Mouse (Mus musculus) CH12.LX (cell line): ENCODE data around the gene Rasip1. TPM values are rescaled to one million over a fixed set of nuclear protein-coding genes. Genes with fewer than 3 reads are reported as not detected.

ENCODE experiments used
- DNase-seq: peaks from one replicate; pipeline ENCODE4 v3.0.0-alpha.2; 2013; ENCODE audit errors: extremely low read depth
- H3K27ac ChIP-seq: 2 replicates; pipeline ENCODE4 v1.5.1; 2012; ENCODE audit warnings: low read depth, mild to moderate bottlenecking, control low read depth, moderate library complexity; ENCODE audit not compliant: insufficient read depth
- H3K27me3 ChIP-seq: replicated peaks from 2 replicates; pipeline ENCODE3; 2012; ENCODE audit warnings: inconsistent platforms
- H3K36me3 ChIP-seq, 2 experiments: replicated peaks in 1 of 2; 2 replicates each; pipeline versions ENCODE3 to v1.6.1; 2012; ENCODE audit warnings: inconsistent platforms in 1 of 2, low read length in 1 of 2, mild to moderate bottlenecking in 1 of 2, mixed read lengths in 1 of 2, moderate library complexity in 1 of 2; ENCODE audit not compliant: control insufficient read depth in 1 of 2, insufficient read depth in 1 of 2
- H3K4me1 ChIP-seq, 2 experiments: 2 replicates each; pipeline ENCODE4 v1.6.1; 2012; ENCODE audit warnings: inconsistent platforms in 1 of 2, moderate library complexity in 1 of 2; ENCODE audit not compliant: insufficient read depth in 2 of 2, control insufficient read depth in 1 of 2
- H3K4me2 ChIP-seq: 2 replicates; pipeline ENCODE4 v1.6.1; 2012; ENCODE audit warnings: low read depth, mild to moderate bottlenecking, control low read depth; ENCODE audit not compliant: poor library complexity, insufficient read depth, severe bottlenecking
- H3K4me3 ChIP-seq, 3 experiments: fragments of 150-350 bp in 1 of 3; sonication (generic) in 1 of 3; replicated peaks in 1 of 3; 2 replicates each; pipeline versions ENCODE3 to v1.5.1; 2011 to 2012; ENCODE audit warnings: low read depth in 2 of 3, low read length in 2 of 3, mild to moderate bottlenecking in 2 of 3, moderate library complexity in 2 of 3, control low read depth in 1 of 3, improper control_type of control experiment in 1 of 3, inconsistent platforms in 1 of 3, mixed read lengths in 1 of 3; ENCODE audit not compliant: poor library complexity in 1 of 3
- H3K79me2 ChIP-seq: replicated peaks from 2 replicates; pipeline ENCODE4 v1.6.1; 2012; ENCODE audit warnings: mild to moderate bottlenecking, moderate library complexity; ENCODE audit not compliant: control insufficient read depth, poor library complexity, insufficient read depth, severe bottlenecking; ENCODE audit errors: extremely low read depth
- H3K9ac ChIP-seq: 2 replicates; pipeline ENCODE4 v1.6.1; 2012; ENCODE audit warnings: low read depth, mild to moderate bottlenecking, control low read depth, moderate library complexity; ENCODE audit not compliant: insufficient read depth
- H3K9me3 ChIP-seq: replicated peaks from 2 replicates; pipeline ENCODE3; 2012; ENCODE audit warnings: low read length, inconsistent platforms, mixed read lengths
- BHLHE40 ChIP-seq: IDR thresholded peaks from 2 replicates; pipeline ENCODE4 v1.6.1; 2011; ENCODE audit warnings: mild to moderate bottlenecking, low read depth, low read length, improper control_type of control experiment
- CHD1 ChIP-seq: IDR thresholded peaks from 2 replicates; pipeline ENCODE4 v1.6.1; 2012; ENCODE audit warnings: low read depth, low read length, improper control_type of control experiment, inconsistent platforms
- CHD2 ChIP-seq: IDR thresholded peaks from 2 replicates; pipeline ENCODE4 v1.6.1; 2011; ENCODE audit warnings: low read length, improper control_type of control experiment
- CTCF ChIP-seq, 2 experiments: IDR thresholded peaks in 1 of 2; conservative IDR thresholded peaks in 1 of 2; 2 replicates each; pipeline ENCODE4 v1.5.1; 2011 to 2012; ENCODE audit warnings: low read depth in 2 of 2, low read length in 2 of 2, improper control_type of control experiment in 1 of 2, inconsistent platforms in 1 of 2, mild to moderate bottlenecking in 1 of 2, moderate library complexity in 1 of 2
- E2F4 ChIP-seq: IDR thresholded peaks from 2 replicates; pipeline ENCODE4 v1.6.1; 2011; ENCODE audit warnings: low read depth, low read length, improper control_type of control experiment; ENCODE audit not compliant: insufficient replicate concordance
- ELF1 ChIP-seq: IDR thresholded peaks from 2 replicates; pipeline ENCODE4 v1.6.1; 2014; ENCODE audit warnings: low read depth, mild to moderate bottlenecking, inconsistent platforms, low read length, improper control_type of control experiment
- EP300 ChIP-seq: IDR thresholded peaks from 2 replicates; pipeline ENCODE4 v1.6.1; 2011; ENCODE audit warnings: low read length, improper control_type of control experiment
- ETS1 ChIP-seq: conservative IDR thresholded peaks from 2 replicates; pipeline ENCODE4 v1.6.1; 2012; ENCODE audit warnings: low read depth, mild to moderate bottlenecking, inconsistent platforms, low read length, improper control_type of control experiment, moderate library complexity
- GABPA ChIP-seq: IDR thresholded peaks from 2 replicates; pipeline ENCODE4 v1.6.1; 2012; ENCODE audit warnings: low read depth, low read length, improper control_type of control experiment, inconsistent platforms; ENCODE audit not compliant: insufficient replicate concordance
- HCFC1 ChIP-seq: IDR thresholded peaks from 2 replicates; pipeline ENCODE4 v1.6.1; 2012; ENCODE audit warnings: low read depth, mild to moderate bottlenecking, inconsistent platforms, low read length, improper control_type of control experiment
- IRF4 ChIP-seq: IDR thresholded peaks from 2 replicates; pipeline ENCODE4 v1.6.1; 2014; ENCODE audit warnings: low read depth, mild to moderate bottlenecking, inconsistent platforms, low read length, improper control_type of control experiment
- JUN ChIP-seq: IDR thresholded peaks from 2 replicates; pipeline ENCODE4 v1.6.1; 2011; ENCODE audit warnings: low read depth, mild to moderate bottlenecking, low read length, improper control_type of control experiment, moderate library complexity; ENCODE audit not compliant: insufficient read depth
- JUND ChIP-seq: conservative IDR thresholded peaks from 2 replicates; pipeline ENCODE4 v1.6.1; 2011; ENCODE audit warnings: low read depth, low read length, improper control_type of control experiment
- KAT2A ChIP-seq: IDR thresholded peaks from 2 replicates; pipeline ENCODE4 v1.6.1; 2012; ENCODE audit warnings: low read length, improper control_type of control experiment, inconsistent platforms; ENCODE audit not compliant: insufficient replicate concordance
- MAFK ChIP-seq: IDR thresholded peaks from 2 replicates; pipeline ENCODE4 v1.6.1; 2011; ENCODE audit warnings: low read length, improper control_type of control experiment; ENCODE audit not compliant: insufficient replicate concordance
- MAX ChIP-seq: IDR thresholded peaks from 2 replicates; pipeline ENCODE4 v1.6.1; 2011; ENCODE audit warnings: low read length, improper control_type of control experiment
- MAZ ChIP-seq: IDR thresholded peaks from 2 replicates; pipeline ENCODE4 v1.6.1; 2012; ENCODE audit warnings: low read depth, mild to moderate bottlenecking, inconsistent platforms, low read length, improper control_type of control experiment, moderate library complexity
- MEF2A ChIP-seq: IDR thresholded peaks from 2 replicates; pipeline ENCODE4 v1.6.1; 2014; ENCODE audit warnings: low read depth, mild to moderate bottlenecking, inconsistent platforms, low read length, improper control_type of control experiment, borderline replicate concordance
- MXI1 ChIP-seq: IDR thresholded peaks from 2 replicates; pipeline ENCODE4 v1.6.1; 2011; ENCODE audit warnings: mild to moderate bottlenecking, low read depth, low read length, improper control_type of control experiment
- MYC ChIP-seq: IDR thresholded peaks from 2 replicates; pipeline ENCODE4 v1.6.1; 2011; ENCODE audit warnings: low read depth, mild to moderate bottlenecking, improper control_type of control experiment, low read length
- NELFE ChIP-seq: IDR thresholded peaks from 2 replicates; pipeline ENCODE4 v1.6.1; 2011; ENCODE audit warnings: low read depth, low read length, improper control_type of control experiment
- NRF1 ChIP-seq: IDR thresholded peaks from 2 replicates; pipeline ENCODE4 v1.6.1; 2014; ENCODE audit warnings: low read depth, mild to moderate bottlenecking, inconsistent platforms, low read length, improper control_type of control experiment, moderate library complexity
- PAX5 ChIP-seq: IDR thresholded peaks from 2 replicates; pipeline ENCODE4 v1.6.1; 2012; ENCODE audit warnings: low read length, inconsistent platforms, mixed read lengths
- POLR2A ChIP-seq: IDR thresholded peaks from 2 replicates; pipeline ENCODE4 v1.6.1; 2011; ENCODE audit warnings: low read depth, mild to moderate bottlenecking, improper control_type of control experiment, low read length
- POLR2AphosphoS2 ChIP-seq: IDR thresholded peaks from 2 replicates; pipeline ENCODE4 v1.6.1; 2011; ENCODE audit warnings: low read depth, low read length, improper control_type of control experiment
- RAD21 ChIP-seq: IDR thresholded peaks from 2 replicates; pipeline ENCODE4 v1.6.1; 2011; ENCODE audit warnings: low read depth, mild to moderate bottlenecking, low read length, improper control_type of control experiment, moderate library complexity
- RCOR1 ChIP-seq: conservative IDR thresholded peaks from 2 replicates; pipeline ENCODE4 v1.6.1; 2012; ENCODE audit warnings: low read depth, mild to moderate bottlenecking, inconsistent platforms, low read length, improper control_type of control experiment
- SIN3A ChIP-seq: IDR thresholded peaks from 2 replicates; pipeline ENCODE4 v1.6.1; 2012; ENCODE audit warnings: low read length, improper control_type of control experiment, inconsistent platforms
- SMC3 ChIP-seq: IDR thresholded peaks from 2 replicates; pipeline ENCODE4 v1.6.1; 2011; ENCODE audit warnings: low read depth, low read length, improper control_type of control experiment
- TBP ChIP-seq: conservative IDR thresholded peaks from 2 replicates; pipeline ENCODE4 v1.6.1; 2011; ENCODE audit warnings: low read depth, low read length, improper control_type of control experiment
- TCF12 ChIP-seq: IDR thresholded peaks from 2 replicates; pipeline ENCODE4 v1.6.1; 2014; ENCODE audit warnings: low read depth, mild to moderate bottlenecking, inconsistent platforms, low read length, improper control_type of control experiment
- UBTF ChIP-seq: IDR thresholded peaks from 2 replicates; pipeline ENCODE4 v1.6.1; 2012; ENCODE audit warnings: low read depth, mild to moderate bottlenecking, inconsistent platforms, low read length, improper control_type of control experiment, moderate library complexity
- USF1 ChIP-seq: IDR thresholded peaks from 2 replicates; pipeline ENCODE4 v1.6.1; 2014; ENCODE audit warnings: low read depth, mild to moderate bottlenecking, inconsistent platforms, low read length, improper control_type of control experiment
- USF2 ChIP-seq: conservative IDR thresholded peaks from 2 replicates; pipeline ENCODE4 v1.6.1; 2011; ENCODE audit warnings: low read depth, low read length, improper control_type of control experiment
- ZC3H11A ChIP-seq: IDR thresholded peaks from 2 replicates; pipeline ENCODE4 v1.6.1; 2012; ENCODE audit warnings: low read depth, mild to moderate bottlenecking, inconsistent platforms, low read length, improper control_type of control experiment
- ZKSCAN1 ChIP-seq: IDR thresholded peaks from 2 replicates; pipeline ENCODE4 v1.6.1; 2012; ENCODE audit warnings: low read depth, inconsistent platforms, low read length, improper control_type of control experiment, borderline replicate concordance
- ZMIZ1 ChIP-seq: IDR thresholded peaks from 2 replicates; pipeline ENCODE4 v1.6.1; 2012; ENCODE audit warnings: low read depth, mild to moderate bottlenecking, inconsistent platforms, low read length, improper control_type of control experiment
- ZNF384 ChIP-seq: IDR thresholded peaks from 2 replicates; pipeline ENCODE4 v1.6.1; 2012; ENCODE audit warnings: low read depth, low read length, improper control_type of control experiment, inconsistent platforms
- dilution Hi-C: fragments of 300-500 bp; cut with MboI; formaldehyde crosslinking; loops from 2 replicates; pipeline ENCODE4 v1.14.3; 2020; ENCODE audit warnings: low sequenced_read_pairs; ENCODE audit not compliant: extremely low pct_unique_long_range_greater_than_20kb, extremely low pct_ligation_motif_present
- in situ Hi-C: fragments of 300-500 bp; cut with MboI; formaldehyde crosslinking; loops from 3 replicates; pipeline ENCODE4 v1.14.3; 2019; ENCODE audit warnings: low sequenced_read_pairs, low pct_ligation_motif_present, low pct_unique_long_range_greater_than_20kb, mixed read lengths
- polyA plus RNA-seq: library from polyadenylated mRNA; unstranded; fragments of >175 nt; gene quantifications from 2 replicates; pipeline ENCODE4 v1.2.1, GENCODE M21; 2012; ENCODE audit warnings: low read depth; ENCODE audit not compliant: insufficient read length
- total RNA-seq, 2 experiments: library from RNA; depleted of rRNA; stranded (reverse); fragments of 300-350 nt in 1 of 2; fragments of >200 nt in 1 of 2; gene quantifications; 2 replicates each; pipeline ENCODE4 v1.2.3; 2012 to 2014

Gene Rasip1
- total and polyA plus RNA-seq, 3 experiments, result 0.46 to 2.9 (median 0.77) TPM

- Histone ChIP-seq H3K4me3 (no peak overlapping the region), H3K9ac (no peak overlapping the region), H3K27ac (no peak overlapping the region), H3K79me2 (no peaks in the 10 kb centered on the region), H3K9me3 (peaks cover 12% of the 10 kb centered on the region), H3K27me3 (no peaks in the 10 kb centered on the region), H3K36me3 (peaks cover 1 to 26% of the 10 kb centered on the region in 2 experiments), H3K4me2 (no peak overlapping the region), H3K4me1 (peaks cover 0 to 49% of the 10 kb centered on the region in 2 experiments; a peak in 3 of 4 replicates)
- dilution Hi-C loops (no loop called here), in situ Hi-C loops (loop anchor here (5.0 kb wide), 1 partner anchor 89 kb away; the partner anchor contains the start of gene Ntn5)
- peak; percentile 94 for DNase-seq
- TF ChIP-seq BHLHE40, result peak; percentile 57
- peak; percentile 70; the same call in 1 of the 2 replicates for TF ChIP-seq MXI1
- peak; percentile 73 to 97 for TF ChIP-seq CTCF (conservative IDR thresholded peaks at IDR 0.05 in 1 of 2, IDR thresholded peaks at IDR 0.05 in 1 of 2; ENCODE audit: low read depth in 2 of 2, low read length in 2 of 2)
- no peak for TF ChIP-seq ZKSCAN1
- TF ChIP-seq SMC3, result peak; percentile 89
- no peak for TF ChIP-seq POLR2AphosphoS2
- peak; percentile 65 for TF ChIP-seq IRF4
- TF ChIP-seq SIN3A, result peak; percentile 87
- TF ChIP-seq TBP, result no peak
- no peak for TF ChIP-seq MAZ
- 0 out of 2 replicates have a peak, but pooled peaks have one; percentile 17 for TF ChIP-seq HCFC1
- 0 out of 2 replicates have a peak, but pooled peaks have one; percentile 13 for TF ChIP-seq MAX
- no peak for TF ChIP-seq KAT2A
- no peak for TF ChIP-seq CHD2
- TF ChIP-seq POLR2A, result 0 out of 2 replicates have a peak, but pooled peaks have one; percentile 40
- no peak for TF ChIP-seq ZNF384
- no peak for TF ChIP-seq USF2
- TF ChIP-seq USF1, result no peak
- TF ChIP-seq MEF2A, result peak; percentile 53; the same call in 1 of the 2 replicates
- TF ChIP-seq PAX5, result no peak
- TF ChIP-seq E2F4, result 0 out of 2 replicates have a peak, but pooled peaks have one; percentile 63
- TF ChIP-seq EP300, result peak; percentile 49
- 0 out of 2 replicates have a peak, but pooled peaks have one; percentile 33 for TF ChIP-seq MYC
- TF ChIP-seq ETS1, result peak; percentile 76
- peak; percentile 52; the same call in 1 of the 2 replicates for TF ChIP-seq CHD1
- no peak for TF ChIP-seq ZMIZ1
- TF ChIP-seq NELFE, result no peak; the same call in 1 of the 2 replicates
- peak; percentile 30; the same call in 1 of the 2 replicates for TF ChIP-seq JUN
- 0 out of 2 replicates have a peak, but pooled peaks have one; percentile 53 for TF ChIP-seq JUND
- TF ChIP-seq NRF1, result 0 out of 2 replicates have a peak, but pooled peaks have one; percentile 21
- peak; percentile 84 for TF ChIP-seq RAD21
- TF ChIP-seq ZC3H11A, result peak; percentile 52; the same call in 1 of the 2 replicates
- peak; percentile 45; the same call in 1 of the 2 replicates for TF ChIP-seq ELF1
- TF ChIP-seq GABPA, result no peak
- TF ChIP-seq UBTF, result no peak
- TF ChIP-seq TCF12, result peak; percentile 59; the same call in 1 of the 2 replicates
- TF ChIP-seq MAFK, result peak; percentile 95
- no peak for TF ChIP-seq RCOR1
Measured at GRCm38 (mm10) chr7:45593118-45593815, 34.0 kb upstream of the Rasip1 start.
